Mouse (Mus musculus) liver, adult 2 months (tissue): Measurements from ENCODE around the gene Serpina5.

Source experiments
- CTCF ChIP-seq: fragments of 200-500 bp; IDR thresholded peaks from 2 replicates; pipeline ENCODE4 v1.5.1; 2011; ENCODE audit warnings: low read depth, low read length, control low read depth
- POLR2A ChIP-seq: fragments of 200-500 bp; IDR thresholded peaks from 2 replicates; pipeline ENCODE4 v1.6.1; 2011; ENCODE audit warnings: low read length, control low read depth; ENCODE audit not compliant: insufficient read depth; ENCODE audit errors: extremely low read depth

DNA sequence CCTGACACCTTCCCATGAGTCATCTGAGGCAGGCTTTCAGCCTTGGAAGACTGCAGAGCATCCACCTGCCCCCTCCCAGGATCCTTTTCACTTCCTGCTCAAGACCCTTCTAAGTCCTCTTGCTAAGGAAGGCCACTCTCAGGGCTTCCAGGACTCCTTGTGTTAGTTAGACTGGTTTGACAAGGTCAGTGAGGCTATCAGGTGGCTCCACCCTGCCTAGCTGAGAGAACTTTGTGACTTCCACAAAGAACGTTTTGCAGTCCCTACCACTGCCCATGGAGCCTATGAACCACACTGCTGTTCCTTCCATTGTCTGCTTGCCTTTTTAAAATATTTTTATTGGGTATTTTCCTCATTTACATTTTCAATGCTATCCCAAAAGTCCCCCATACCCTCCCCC is 29.2 kb upstream of the Serpina5 start:
- TF ChIP-seq CTCF (no peak), POLR2A (no peak)
